Mouse (Mus musculus) liver, embryonic 14.5 days (tissue): ENCODE measurements around the gene Spsb2. TPM values are rescaled to one million over a fixed set of nuclear protein-coding genes. Genes with fewer than 3 reads are reported as not detected.
A peak's percentile ranks its signal among the peaks of the same experiment; 100 is the strongest.

ENCODE experiments used
- ATAC-seq: fragments of 200-750 bp; cut with Nextera tagmentation; 2 replicates; pipeline ENCODE4 v1.8.0; 2017; ENCODE audit warnings: moderate number of reproducible peaks, mild to moderate bottlenecking, moderate library complexity; ENCODE audit not compliant: insufficient read depth
- DNase-seq, 3 experiments: peaks; one replicate each; pipeline ENCODE4 v3.0.0-alpha.2; 2012 to 2013; ENCODE audit warnings: low read depth in 3 of 3, low spot score in 3 of 3
- H3K27ac ChIP-seq: fragments of 300-500 bp; sonication (generic); 2 replicates; pipeline ENCODE4 v1.5.1; 2014; ENCODE audit warnings: moderate library complexity, mild to moderate bottlenecking, control low read depth, inconsistent platforms
- H3K27me3 ChIP-seq: fragments of 300-500 bp; sonication (generic); 2 replicates; pipeline ENCODE4 v1.6.1; 2014; ENCODE audit warnings: mild to moderate bottlenecking, low read length, moderate library complexity; ENCODE audit not compliant: control insufficient read depth, insufficient read depth
- H3K36me3 ChIP-seq: fragments of 300-500 bp; sonication (generic); replicated peaks from 2 replicates; pipeline ENCODE4 v1.6.1; 2014; ENCODE audit warnings: low read depth; ENCODE audit not compliant: control insufficient read depth, insufficient read depth
- H3K4me1 ChIP-seq, 2 experiments: fragments of 200-500 bp in 1 of 2; fragments of 300-500 bp in 1 of 2; sonication (generic) in 1 of 2; replicated peaks; 2 replicates each; pipeline ENCODE4 v1.6.1; 2012 to 2014; ENCODE audit warnings: antibody characterized with exemption in 1 of 2, inconsistent platforms in 1 of 2, low read length in 1 of 2; ENCODE audit not compliant: control insufficient read depth in 2 of 2, insufficient read depth in 2 of 2
- H3K4me2 ChIP-seq: fragments of 300-500 bp; sonication (generic); 2 replicates; pipeline ENCODE4 v1.6.1; 2014; ENCODE audit warnings: low read depth, mild to moderate bottlenecking, control low read depth, moderate library complexity
- H3K4me3 ChIP-seq, 2 experiments: fragments of 200-500 bp in 1 of 2; fragments of 300-500 bp in 1 of 2; sonication (generic) in 1 of 2; 2 replicates each; pipeline ENCODE4 v1.5.1; 2012 to 2014; ENCODE audit warnings: low read depth in 2 of 2, low read length in 2 of 2, mild to moderate bottlenecking in 2 of 2, control low read depth in 1 of 2, inconsistent platforms in 1 of 2, moderate library complexity in 1 of 2; ENCODE audit not compliant: insufficient read depth in 1 of 2
- H3K9ac ChIP-seq: fragments of 300-500 bp; sonication (generic); replicated peaks from 2 replicates; pipeline ENCODE4 v1.6.1; 2014; ENCODE audit warnings: mild to moderate bottlenecking, control low read depth, moderate library complexity
- H3K9me3 ChIP-seq: fragments of 300-500 bp; sonication (generic); 2 replicates; pipeline ENCODE4 v1.6.1; 2016; ENCODE audit warnings: low read length, mixed read lengths; ENCODE audit not compliant: control insufficient read depth
- CTCF ChIP-seq: IDR thresholded peaks from 2 replicates; pipeline ENCODE4 v1.5.1; 2016; ENCODE audit warnings: antibody characterized with exemption, low read depth, control low read depth
- EP300 ChIP-seq: IDR thresholded peaks from 2 replicates; pipeline ENCODE4 v1.6.1; 2016; ENCODE audit warnings: antibody characterized with exemption, low read depth
- WGBS: fragments of 180-500 bp; shearing (Covaris S2); extraction: QIAGEN DNeasy Blood & Tissue Kit; methylation state at CpG from one replicate; pipeline ENCODE4 v1.1.7; 2014; ENCODE audit not compliant: insufficient replicate concordance; 5-methylcytosine and 5-hydroxymethylcytosine counted together
- polyA plus RNA-seq, 2 experiments: library from polyadenylated mRNA; depleted of rRNA in 1 of 2; stranded (reverse) in 1 of 2; unstranded in 1 of 2; fragments of >200 nt; fragmentation: Nextera tagmentation in 1 of 2; extraction: Ambion mirVana in 1 of 2; gene quantifications; 2 replicates each; pipeline versions ENCODE4 v1.2.1 to v1.2.3; 2012 to 2014

Gene Spsb2
- polyA plus RNA-seq, 2 experiments: 4.7 to 5.0 TPM

DNA sequence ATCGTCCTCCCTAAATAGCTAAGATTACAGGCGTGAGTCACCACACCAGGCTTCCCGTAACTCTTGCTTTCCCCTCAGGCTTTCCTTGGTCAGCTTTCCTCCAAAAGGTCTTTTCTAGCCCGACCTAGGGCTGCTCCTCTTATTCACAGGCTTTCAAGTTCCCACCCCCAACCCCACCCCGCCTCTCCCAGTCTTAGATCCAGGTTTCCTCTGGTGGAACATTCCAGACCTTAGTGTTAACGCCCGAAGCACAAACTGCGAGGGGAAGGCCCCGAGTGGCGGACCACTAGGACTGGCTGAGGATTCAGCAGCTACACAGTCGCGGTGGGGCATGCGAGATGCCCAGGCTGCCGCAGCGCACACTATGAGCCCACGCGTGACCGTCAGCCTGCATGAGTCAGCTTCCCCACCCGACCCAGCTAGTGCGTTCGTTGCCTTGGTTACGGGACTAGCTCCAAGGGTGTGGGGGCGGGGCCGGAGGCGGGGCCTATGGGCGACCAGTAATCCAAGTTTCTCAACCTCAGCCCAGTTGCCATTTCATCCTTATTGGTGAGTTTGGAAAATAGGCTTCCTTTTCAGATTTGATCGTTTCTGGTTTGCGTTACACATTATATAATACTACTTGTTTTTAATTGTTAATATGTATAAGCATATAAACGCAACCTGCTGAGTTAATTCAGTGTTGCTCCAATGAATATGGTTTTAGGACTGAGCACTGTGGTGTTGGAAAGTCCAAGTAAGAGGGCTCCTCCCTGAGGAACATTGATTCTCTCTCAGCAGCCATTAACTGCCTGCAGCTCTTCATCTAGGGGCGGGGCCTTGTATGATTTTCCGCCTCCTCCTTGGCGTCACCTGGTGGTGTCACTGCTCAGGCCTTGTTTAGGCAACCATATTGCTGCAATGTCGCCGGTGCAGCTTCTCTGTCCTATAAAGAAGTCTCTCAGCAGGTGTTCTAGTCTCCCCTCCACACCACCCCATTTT is 2.8 kb upstream of the Spsb2 start:
- DNase-seq (peak; percentile 84 to 93 (median 85)), ATAC-seq (peak; percentile 71)
- Histone ChIP-seq H3K4me2 (peak overlapping the region; percentile 93), H3K4me1 (peaks cover 25 to 30% of the 10 kb centered on the region in 2 experiments), H3K27me3 (no peaks in the 10 kb centered on the region), H3K27ac (peak overlapping the region; percentile 85), H3K9ac (peak overlapping the region; percentile 65), H3K36me3 (peaks cover 6% of the 10 kb centered on the region), H3K9me3 (no peaks in the 10 kb centered on the region), H3K4me3 (peak overlapping the region; percentile 55 to 61)
- 4% methylated on average over 34 of the region's 34 CpGs for WGBS
- TF ChIP-seq EP300: no peak
- TF ChIP-seq CTCF: peak; percentile 67

DNA sequence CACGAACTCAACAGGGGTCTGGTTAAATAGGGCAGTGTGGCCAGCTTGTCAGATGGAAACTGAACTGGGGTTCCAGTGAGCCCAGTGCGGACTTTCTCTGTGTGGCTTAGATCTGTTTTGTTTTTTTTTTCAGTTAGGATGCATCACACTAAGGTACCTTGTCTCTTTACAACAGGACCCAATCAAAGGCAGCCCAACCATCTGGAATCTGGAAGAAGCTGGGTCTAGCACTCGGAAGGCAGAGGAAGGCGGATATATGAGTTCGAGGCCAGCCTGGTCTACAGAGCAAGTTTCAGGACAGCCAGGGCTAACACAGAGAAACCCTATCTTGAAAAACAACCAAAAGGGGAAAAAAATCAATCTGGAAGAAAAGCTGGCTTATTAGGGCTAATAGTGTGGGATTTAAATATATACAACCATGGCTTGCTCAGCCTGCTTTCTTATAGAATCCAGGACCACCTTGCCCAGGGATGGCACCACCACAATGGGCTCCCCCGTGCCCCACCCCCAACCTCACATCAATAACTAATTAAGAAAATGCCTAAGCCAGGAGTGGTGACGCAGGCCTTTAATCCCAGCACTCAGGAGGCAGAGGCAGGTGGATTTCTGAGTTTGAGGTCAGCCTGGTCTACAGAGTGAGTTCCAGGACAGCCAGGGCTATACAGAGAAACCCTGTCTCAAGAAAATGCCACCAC is 1.9 kb upstream of the Spsb2 start:
- no peak for TF ChIP-seq CTCF
- no peak for TF ChIP-seq EP300
- peak overlapping the region; percentile 23 for H3K9ac ChIP-seq
- WGBS: 70% methylated on average over 7 of the region's 7 CpGs
- H3K27me3 ChIP-seq: no peaks in the 10 kb centered on the region
- ATAC-seq (no peak), DNase-seq (no peak)
- no peaks in the 10 kb centered on the region for H3K9me3 ChIP-seq
- H3K27ac ChIP-seq: peak overlapping the region; percentile 85
- H3K4me2 ChIP-seq: peak overlapping the region; percentile 93
- peaks cover 25 to 30% of the 10 kb centered on the region in 2 experiments for H3K4me1 ChIP-seq
- peaks cover 11% of the 10 kb centered on the region for H3K36me3 ChIP-seq
- H3K4me3 ChIP-seq: peak overlapping the region; percentile 16 to 61; a peak in 2 of 4 replicates

DNA sequence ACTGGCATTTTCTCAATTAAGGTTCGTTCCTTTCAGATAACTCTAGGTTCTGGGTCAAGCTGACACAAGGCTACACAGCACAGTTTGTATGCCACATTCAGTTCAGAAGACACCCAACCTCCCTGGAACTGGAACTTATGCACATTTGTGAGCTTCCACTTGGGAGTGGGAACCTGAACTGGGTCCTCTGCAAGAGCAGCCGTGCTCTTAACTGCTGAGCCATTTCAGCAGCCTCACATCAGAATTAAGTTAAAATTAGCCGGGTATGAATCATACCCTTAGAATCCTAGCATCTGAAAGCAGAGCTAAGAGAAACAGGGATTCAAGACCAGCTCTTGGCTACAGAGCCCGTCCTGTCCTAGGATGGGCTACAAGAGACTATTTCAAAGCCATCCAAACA is 1.1 kb upstream of the Spsb2 start:
- TF ChIP-seq EP300: no peak
- no peak for TF ChIP-seq CTCF
- Histone ChIP-seq H3K4me3 (no peak overlapping the region), H3K9ac (no peak overlapping the region), H3K27ac (no peak overlapping the region), H3K4me1 (peaks cover 26 to 37% of the 10 kb centered on the region in 2 experiments), H3K4me2 (no peak overlapping the region), H3K9me3 (no peaks in the 10 kb centered on the region), H3K27me3 (no peaks in the 10 kb centered on the region), H3K36me3 (peaks cover 18% of the 10 kb centered on the region)
- ATAC-seq: no peak
- WGBS: 67% methylated on average over 4 of the region's 4 CpGs
- no peak for DNase-seq

DNA sequence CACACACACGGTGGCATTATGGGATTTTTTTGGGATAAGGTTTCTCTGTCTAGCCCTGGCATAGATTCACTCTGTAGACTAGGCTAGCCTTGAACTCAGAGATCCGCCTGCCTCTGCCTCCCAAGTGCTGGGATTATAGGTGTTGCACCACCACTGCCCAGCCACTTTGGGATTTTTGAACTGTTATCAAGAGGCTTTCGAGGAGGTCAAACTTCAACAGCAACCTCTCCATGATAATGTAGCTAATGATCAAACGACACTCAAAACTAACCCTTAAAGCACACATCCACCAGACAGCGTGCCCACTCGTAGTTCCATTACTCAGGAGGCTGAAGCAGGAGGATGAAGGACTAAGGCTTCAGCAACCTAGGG is 489 bp upstream of the Spsb2 start:
- no peak for ATAC-seq

More for the DNA sequence above, 489 bp upstream of the Spsb2 start:
- peak overlapping the region; percentile 75 to 79 for H3K4me3 ChIP-seq
- peaks cover 22% of the 10 kb centered on the region for H3K36me3 ChIP-seq
- no peaks in the 10 kb centered on the region for H3K27me3 ChIP-seq
- H3K27ac ChIP-seq: peak overlapping the region; percentile 86
- peak overlapping the region; percentile 87 for H3K4me2 ChIP-seq
- H3K9ac ChIP-seq: peak overlapping the region; percentile 77
- H3K4me1 ChIP-seq: peaks cover 32 to 39% of the 10 kb centered on the region in 2 experiments
- no peak for DNase-seq
- WGBS: 62% methylated on average over 6 of the region's 6 CpGs
- no peak for TF ChIP-seq CTCF
- TF ChIP-seq EP300: no peak
- no peaks in the 10 kb centered on the region for H3K9me3 ChIP-seq
